Mouse (Mus musculus) C2C12 (cell line): ENCODE measurements around the gene Cdhr5. TPM values are rescaled to one million over a fixed set of nuclear protein-coding genes. Genes with fewer than 3 reads are reported as not detected.
A peak's percentile ranks its signal among the peaks of the same experiment; 100 is the strongest.

Source experiments
- H3K27me3 ChIP-seq: one replicate; pipeline ENCODE4 v1.6.1; 2011; ENCODE audit not compliant: control insufficient read depth, insufficient read depth, insufficient read length
- H3K36me3 ChIP-seq: one replicate; pipeline ENCODE4 v1.6.1; 2011; ENCODE audit not compliant: control insufficient read depth, insufficient read depth
- H3K4me3 ChIP-seq: one replicate; pipeline ENCODE4 v1.5.1; 2011; ENCODE audit warnings: mild to moderate bottlenecking, control low read depth; ENCODE audit not compliant: poor library complexity, insufficient read depth, severe bottlenecking
- H3K79me2 ChIP-seq: one replicate; pipeline ENCODE4 v1.6.1; 2011; ENCODE audit not compliant: control insufficient read depth, insufficient read depth
- H3K79me3 ChIP-seq: one replicate; pipeline ENCODE4 v1.6.1; 2011; ENCODE audit warnings: low read depth, control low read depth
- H3ac ChIP-seq: one replicate; pipeline ENCODE3; 2011; ENCODE audit warnings: low read depth; ENCODE audit not compliant: control insufficient read depth, insufficient read length
- CEBPB ChIP-seq: IDR thresholded peaks from one replicate; pipeline ENCODE4 v1.6.1; 2011; ENCODE audit warnings: low read depth, mild to moderate bottlenecking, control low read depth, moderate library complexity
- CTCF ChIP-seq: IDR thresholded peaks from one replicate; pipeline ENCODE4 v1.5.1; 2011; ENCODE audit not compliant: control insufficient read depth, insufficient read depth, insufficient read length
- FOSL1 ChIP-seq: IDR thresholded peaks from one replicate; pipeline ENCODE4 v1.8.0; 2011; ENCODE audit warnings: mild to moderate bottlenecking, low read length; ENCODE audit not compliant: poor library complexity, insufficient read depth, severe bottlenecking
- MAX ChIP-seq: IDR thresholded peaks from one replicate; pipeline ENCODE4 v1.6.1; 2011; ENCODE audit warnings: mild to moderate bottlenecking, control low read depth
- MYOD1 ChIP-seq: IDR thresholded peaks from one replicate; pipeline ENCODE4 v1.6.1; 2011; ENCODE audit warnings: low read depth; ENCODE audit not compliant: control insufficient read depth, insufficient read length
- MYOG ChIP-seq: IDR thresholded peaks from one replicate; pipeline ENCODE4 v1.6.1; 2011; ENCODE audit not compliant: control insufficient read depth, insufficient read length; ENCODE audit errors: extremely low read depth
- USF1 ChIP-seq: IDR thresholded peaks from one replicate; pipeline ENCODE4 v1.6.1; 2011; ENCODE audit warnings: low read depth, mild to moderate bottlenecking, control low read depth, moderate library complexity
- polyA plus RNA-seq: library from polyadenylated mRNA; unstranded; fragments of >200 nt; fragmentation: generic; extraction: Trizol; gene quantifications from one replicate; pipeline ENCODE4 v1.2.1, GENCODE M21; 2012; ENCODE audit warnings: missing spikeins

Cdhr5 gene
- polyA plus RNA-seq, 1 experiment = 0.04 TPM

DNA sequence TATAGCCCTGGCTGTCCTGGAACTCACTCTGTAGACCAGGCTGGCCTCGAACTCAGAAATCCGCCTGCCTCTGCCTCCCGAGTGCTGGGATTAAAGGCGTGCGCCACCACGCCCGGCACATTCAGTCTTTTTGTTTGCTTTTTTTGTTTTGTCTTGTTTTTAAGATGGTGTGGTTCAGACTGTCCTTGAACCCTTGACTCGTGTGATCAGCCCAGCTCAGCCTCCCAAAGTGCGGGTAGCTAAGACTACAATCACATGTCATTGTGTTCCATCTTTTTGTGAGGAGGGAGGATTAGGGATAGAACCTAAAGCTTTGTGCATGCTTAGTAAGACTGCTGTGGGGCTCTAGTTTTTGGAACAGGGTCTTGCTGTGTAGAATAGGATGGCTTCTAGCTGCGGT is 45.0 kb downstream of the Cdhr5 start:
- TF ChIP-seq MYOG = no peak
- no peak for TF ChIP-seq MAX
- no peak for TF ChIP-seq CEBPB
- no peak for TF ChIP-seq FOSL1
- H3K79me3 ChIP-seq = peaks cover 57% of the 10 kb centered on the region
- no peaks in the 10 kb centered on the region for H3K27me3 ChIP-seq
- H3K36me3 ChIP-seq = peaks cover 44% of the 10 kb centered on the region
- H3K4me3 ChIP-seq = no peak overlapping the region
- H3ac ChIP-seq = no peak overlapping the region
- peaks cover 75% of the 10 kb centered on the region for H3K79me2 ChIP-seq

DNA sequence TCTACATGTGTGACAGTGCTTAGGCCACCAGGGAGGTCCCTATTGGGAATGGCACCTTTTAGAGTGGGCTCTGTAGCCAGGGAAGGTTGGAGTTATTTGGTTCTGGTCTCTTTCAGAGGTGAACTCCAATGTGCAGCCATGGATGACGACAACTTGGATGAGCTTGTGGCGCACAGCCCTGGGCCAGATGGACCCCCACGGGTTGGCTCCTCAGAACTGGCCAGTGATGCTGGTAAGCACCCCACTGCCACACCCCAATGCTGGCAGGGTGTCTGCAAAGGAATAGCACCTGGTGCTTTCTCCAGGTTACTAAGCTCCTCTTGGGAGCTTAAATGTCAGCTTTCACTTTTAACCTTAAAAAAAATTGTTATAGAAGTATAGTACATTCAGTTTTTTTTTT is 45.5 kb downstream of the Cdhr5 start:
- Histone ChIP-seq H3K79me2 (peaks cover 75% of the 10 kb centered on the region), H3K27me3 (no peaks in the 10 kb centered on the region), H3K79me3 (peaks cover 57% of the 10 kb centered on the region), H3K4me3 (no peak overlapping the region), H3K36me3 (peaks cover 41% of the 10 kb centered on the region), H3ac (no peak overlapping the region)
- no peak for TF ChIP-seq MAX
- TF ChIP-seq CEBPB = no peak
- TF ChIP-seq FOSL1 = no peak
- no peak for TF ChIP-seq USF1

- TF ChIP-seq CEBPB (no peak), MAX (no peak), MYOG (no peak), FOSL1 (no peak), USF1 (no peak), CTCF (no peak), MYOD1 (no peak)
- Histone ChIP-seq H3K4me3 (no peak overlapping the region), H3K79me2 (peaks cover 71% of the 10 kb centered on the region), H3K27me3 (no peaks in the 10 kb centered on the region), H3K36me3 (peaks cover 37% of the 10 kb centered on the region), H3K79me3 (peaks cover 53% of the 10 kb centered on the region), H3ac (peak overlapping the region; percentile 24)
These were observed 46.0 kb downstream of the Cdhr5 start for GRCm38 (mm10) chr7:141230570-141230969.

DNA sequence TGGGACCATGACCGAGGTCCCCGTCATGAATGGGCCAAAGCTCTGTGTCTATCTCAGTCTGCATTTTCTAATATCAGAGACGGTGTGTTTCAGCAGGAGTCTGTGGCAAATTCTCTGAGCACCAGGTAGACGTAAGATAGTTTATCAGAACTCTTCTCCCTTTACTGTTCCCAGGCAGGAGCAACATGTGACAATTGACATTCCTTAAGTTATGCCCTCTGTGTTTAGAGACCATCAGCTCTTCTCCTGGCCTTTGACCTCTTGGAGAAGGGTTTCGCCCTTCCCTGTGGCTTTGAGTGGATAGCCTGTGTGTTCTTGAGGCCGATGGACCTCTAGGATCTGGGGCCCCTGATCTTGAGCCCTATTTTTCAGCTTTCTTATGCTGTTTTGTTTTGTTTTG is 46.9 kb downstream of the Cdhr5 start:
- H3K27me3 ChIP-seq = no peaks in the 10 kb centered on the region
- TF ChIP-seq CEBPB (no peak), MYOD1 (no peak), MAX (no peak), CTCF (no peak), FOSL1 (no peak), USF1 (no peak), MYOG (no peak)
- H3K4me3 ChIP-seq = peak overlapping the region; percentile 91
- H3K79me3 ChIP-seq = peaks cover 53% of the 10 kb centered on the region
- H3ac ChIP-seq = peak overlapping the region; percentile 94
- peaks cover 62% of the 10 kb centered on the region for H3K79me2 ChIP-seq
- H3K36me3 ChIP-seq = peaks cover 28% of the 10 kb centered on the region

DNA sequence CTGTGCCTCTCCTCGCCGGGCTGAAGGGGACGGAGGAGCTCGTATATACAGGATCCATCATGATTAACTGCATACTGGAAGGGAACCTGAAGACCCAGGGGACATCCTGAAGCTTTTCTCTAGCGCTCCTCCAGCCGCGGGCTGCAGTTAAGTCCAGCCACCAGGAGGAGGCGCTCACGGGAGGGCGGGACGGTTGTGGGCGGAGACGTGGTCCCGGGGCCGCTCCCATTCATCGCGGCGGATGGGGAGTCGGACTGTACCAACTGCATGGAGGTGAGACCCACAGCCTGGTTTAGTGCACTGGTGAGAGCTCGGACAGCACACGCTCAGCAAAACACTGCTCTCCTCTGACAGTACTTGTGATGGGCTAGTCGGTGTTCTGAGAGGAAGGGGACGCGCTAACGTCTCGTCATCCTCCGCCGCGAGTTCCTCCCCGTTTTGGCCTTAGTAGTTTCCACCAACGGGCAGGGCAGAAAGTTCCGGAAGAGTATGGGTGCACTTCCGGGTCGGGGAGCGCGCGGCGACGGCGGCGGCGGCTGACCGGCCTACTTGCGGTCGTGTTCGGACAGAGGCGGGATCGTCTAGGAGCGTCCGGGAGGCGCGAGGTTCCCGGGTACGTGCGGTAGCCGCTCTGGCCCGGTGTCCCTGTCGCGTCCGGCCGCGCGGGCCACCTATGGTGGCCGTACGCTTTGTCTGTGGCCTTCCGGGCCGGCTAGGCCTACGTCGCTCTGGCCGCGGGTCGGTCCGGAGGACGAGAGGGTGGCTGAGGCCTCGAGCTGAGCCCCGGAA is 48.1 kb downstream of the Cdhr5 start, which contains the start of gene Phrf1:
Gene Phrf1, plus strand, starts transcription at position 506 of the 789 bp plus-strand sequence.
- H3K4me3 ChIP-seq = peak within 1 kb of the TSS; percentile 91
- TF ChIP-seq FOSL1 (no peak), MYOG (no peak), CTCF (peak; percentile 88), MAX (peak; percentile 26), CEBPB (no peak), MYOD1 (no peak), USF1 (no peak)
- peaks cover 19% of the 10 kb centered on the region for H3K36me3 ChIP-seq
- H3K27me3 ChIP-seq = no peaks in the 10 kb centered on the region
- H3ac ChIP-seq = peak within 1 kb of the TSS; percentile 94
- peaks cover 45% of the 10 kb centered on the region for H3K79me3 ChIP-seq
- peaks cover 50% of the 10 kb centered on the region for H3K79me2 ChIP-seq

DNA sequence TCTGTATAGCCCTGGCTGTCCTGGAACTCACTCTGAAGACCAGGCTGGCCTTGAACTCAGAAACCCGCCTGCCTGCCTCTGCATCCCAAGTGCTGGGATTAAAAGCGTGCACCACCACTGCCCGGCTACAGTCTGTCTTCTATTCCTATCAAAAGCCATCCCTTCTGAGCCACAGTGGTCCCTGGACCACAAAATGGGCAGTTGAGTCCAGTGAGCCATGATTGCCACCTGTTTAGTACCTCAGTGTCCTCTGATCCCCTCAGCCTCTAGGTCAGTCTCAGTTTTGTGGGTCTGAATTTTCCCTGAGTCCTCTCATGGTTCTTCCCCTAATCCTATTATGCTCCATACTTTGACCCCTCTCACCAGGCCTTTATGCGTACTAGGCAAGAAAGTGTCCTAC is 48.8 kb downstream of the Cdhr5 start:
- Histone ChIP-seq H3K79me2 (peaks cover 43% of the 10 kb centered on the region), H3K79me3 (peaks cover 38% of the 10 kb centered on the region), H3K27me3 (no peaks in the 10 kb centered on the region), H3ac (no peak overlapping the region), H3K36me3 (peaks cover 12% of the 10 kb centered on the region), H3K4me3 (no peak overlapping the region)
- TF ChIP-seq USF1 (no peak), MYOD1 (no peak), CTCF (no peak), MYOG (no peak), MAX (no peak), CEBPB (no peak), FOSL1 (no peak)
